Mouse (Mus musculus) right cerebral cortex, adult 18-20 months (tissue): ENCODE measurements around the gene Ankmy1.

Source experiments
- DNase-seq: peaks from one replicate; pipeline ENCODE4 v3.0.0; 2022; ENCODE audit warnings: mixed read lengths

Gene Ankmy1

DNA sequence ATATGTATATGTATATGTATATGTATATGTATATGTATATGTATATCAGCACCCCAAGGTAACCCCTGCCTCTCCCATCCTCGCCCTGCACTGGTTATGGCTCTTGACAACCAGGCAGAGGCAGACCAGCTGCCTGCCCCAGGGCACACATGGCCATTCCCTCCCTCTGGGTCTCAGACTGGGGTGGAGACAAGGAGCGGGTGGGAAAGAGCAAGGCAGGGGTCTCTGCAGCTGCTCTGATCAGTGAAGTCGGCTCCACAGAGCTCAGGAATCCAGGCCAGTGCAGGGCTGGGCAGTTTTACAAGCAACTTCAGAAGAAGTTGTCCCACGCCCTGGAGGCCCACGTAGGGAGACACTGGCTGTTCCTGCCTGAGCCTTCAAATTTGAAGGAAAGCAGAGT is 88.4 kb downstream of the Ankmy1 start:
- no peak for DNase-seq
